Mouse (Mus musculus): ENCODE data around the gene Fndc9.

The Fndc9 gene

DNA sequence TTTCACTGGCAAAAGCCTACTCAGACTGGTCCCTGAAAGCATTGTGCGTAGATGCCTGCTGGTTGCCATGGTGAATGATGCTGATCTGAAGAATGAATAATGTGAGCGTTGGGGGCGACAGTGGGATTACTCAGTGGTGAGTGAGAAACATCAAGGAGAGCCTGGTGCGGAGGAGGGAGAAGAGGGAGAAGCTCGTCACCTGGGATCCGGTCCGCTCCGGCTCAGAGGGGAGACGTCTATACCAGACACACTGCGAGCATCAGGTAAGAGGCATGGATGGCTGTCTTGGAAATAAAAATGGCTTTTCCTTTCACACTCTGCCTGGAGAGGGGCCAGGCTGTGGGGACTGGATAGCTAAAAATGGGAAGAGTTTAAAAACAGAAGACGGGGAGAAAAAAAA, at the start of gene Fndc9:
TSS of gene Fndc9 (plus strand) at position 198 of the 400 bp plus-strand sequence.
- DNase-seq (ENCODE audit: low spot score): no peak

DNA sequence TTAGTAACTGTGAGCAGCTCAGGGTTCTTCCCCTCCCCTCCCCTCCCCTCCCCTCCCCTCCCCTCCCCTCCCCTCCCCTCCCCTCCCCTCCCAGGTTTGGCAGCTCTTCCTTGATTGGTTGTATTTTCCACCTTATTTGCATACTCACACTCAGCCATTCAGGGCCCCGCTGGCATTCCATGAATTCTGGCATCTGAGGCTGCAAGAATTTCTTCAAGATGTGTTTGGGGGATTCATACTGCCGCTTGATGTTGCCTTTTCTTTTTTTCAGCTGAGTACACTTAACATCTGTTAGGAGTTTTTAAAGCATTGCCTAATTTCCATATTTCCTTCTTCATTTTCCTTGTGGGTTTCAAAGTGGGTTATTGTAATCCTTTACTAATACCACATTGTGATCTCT, 47.0 kb upstream of the Fndc9 start:
- DNase-seq (ENCODE audit: low spot score): no peak

- DNase-seq (ENCODE audit: low spot score): peak; percentile 11
These were observed 41.2 kb upstream of the Fndc9 start for GRCm38 (mm10) chr11:46194175-46194574.

GRCm38 (mm10) chr11:46200664-46201063, 34.7 kb upstream of the Fndc9 start:
- DNase-seq (ENCODE audit: low spot score): no peak

DNA sequence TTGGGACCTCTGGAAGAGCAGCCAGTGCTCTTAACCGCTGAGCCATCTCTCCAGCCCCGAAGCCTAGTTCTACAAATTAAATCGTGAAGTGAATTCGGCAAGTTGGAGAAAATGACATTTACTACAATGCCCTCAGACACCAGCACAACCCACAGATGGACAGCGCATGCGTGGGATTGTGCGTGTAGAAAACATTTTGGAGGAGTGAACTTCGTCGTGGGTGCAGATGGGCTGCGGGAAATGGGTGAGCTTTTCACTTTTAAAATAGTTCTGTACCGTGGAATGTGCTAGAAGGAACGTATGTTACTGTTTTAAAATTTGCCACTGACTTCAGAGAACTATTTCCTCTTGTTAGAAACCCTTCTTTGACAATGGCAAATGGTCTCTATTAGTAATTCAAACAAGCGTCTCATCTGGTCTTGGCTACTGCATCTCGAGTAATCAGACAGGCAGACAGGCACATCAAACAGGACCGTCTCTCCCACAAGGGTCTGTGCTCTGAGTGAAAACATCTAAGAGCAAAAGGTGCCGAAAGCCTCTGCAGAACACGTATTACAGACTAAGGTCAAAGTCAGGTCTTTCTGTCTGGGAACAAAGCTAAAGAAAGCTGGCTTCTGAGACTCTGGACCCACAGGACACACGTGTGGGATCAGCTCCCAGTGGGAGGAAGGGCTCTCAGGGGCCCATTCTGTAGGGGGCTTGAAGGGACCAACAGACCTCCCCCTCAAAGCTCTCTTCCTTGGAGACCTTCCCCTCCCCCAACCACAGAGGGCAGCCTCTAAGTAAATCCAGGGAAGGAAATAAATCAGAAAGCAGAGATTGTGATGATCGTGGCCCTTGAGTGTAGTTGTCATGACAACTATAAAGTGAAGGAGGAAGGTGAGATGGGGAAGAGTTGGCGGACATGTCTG, 33.4 kb upstream of the Fndc9 start:
- peak; percentile 38 for DNase-seq (ENCODE audit: low spot score)

- DNase-seq (ENCODE audit: low spot score): no peak
These were observed 32.8 kb upstream of the Fndc9 start for GRCm38 (mm10) chr11:46202547-46202887.

- DNase-seq (ENCODE audit: low spot score): peak; percentile 40
These were observed 30.5 kb upstream of the Fndc9 start for GRCm38 (mm10) chr11:46204841-46205240.

DNA sequence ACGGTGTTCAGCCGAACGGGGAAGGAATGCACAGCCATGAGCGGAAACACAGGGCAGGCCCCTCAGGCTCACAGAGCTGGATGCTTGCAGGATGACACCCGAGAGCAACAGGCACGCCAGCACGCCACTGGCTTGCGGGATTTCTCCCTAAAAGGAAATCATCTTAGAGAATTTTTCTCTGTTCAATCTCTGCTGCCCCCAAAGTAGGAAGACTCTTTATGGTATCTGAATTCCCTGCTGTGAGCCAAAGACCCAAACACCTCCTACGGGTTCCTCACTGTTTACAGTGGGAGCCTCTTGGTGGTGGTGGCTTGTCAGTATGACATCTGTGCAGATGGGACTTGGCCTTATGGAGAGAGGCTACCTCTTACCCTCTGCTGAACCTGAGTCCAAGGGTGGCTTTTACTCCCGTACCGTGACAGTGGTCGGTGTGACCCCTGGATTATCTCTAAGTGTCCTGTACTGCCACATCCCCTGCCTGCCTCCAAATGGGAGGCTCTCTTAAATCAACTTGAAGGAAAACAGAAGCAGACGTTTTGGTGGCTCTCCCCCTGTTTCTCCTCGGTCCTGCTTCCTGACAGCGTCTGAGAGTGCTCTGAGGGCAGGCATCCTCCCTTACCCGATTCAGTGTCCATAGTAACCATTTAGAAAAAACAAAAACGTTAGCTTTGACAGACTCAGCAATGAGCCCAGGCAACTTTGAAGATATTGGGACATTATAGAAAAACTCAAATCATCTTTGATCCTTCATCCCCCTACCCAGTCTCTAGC, 29.5 kb upstream of the Fndc9 start:
- DNase-seq (ENCODE audit: low spot score): peak; percentile 48

- DNase-seq (ENCODE audit: low spot score): peak; percentile 62
These were observed 25.4 kb upstream of the Fndc9 start for GRCm38 (mm10) chr11:46209884-46210283.

DNA sequence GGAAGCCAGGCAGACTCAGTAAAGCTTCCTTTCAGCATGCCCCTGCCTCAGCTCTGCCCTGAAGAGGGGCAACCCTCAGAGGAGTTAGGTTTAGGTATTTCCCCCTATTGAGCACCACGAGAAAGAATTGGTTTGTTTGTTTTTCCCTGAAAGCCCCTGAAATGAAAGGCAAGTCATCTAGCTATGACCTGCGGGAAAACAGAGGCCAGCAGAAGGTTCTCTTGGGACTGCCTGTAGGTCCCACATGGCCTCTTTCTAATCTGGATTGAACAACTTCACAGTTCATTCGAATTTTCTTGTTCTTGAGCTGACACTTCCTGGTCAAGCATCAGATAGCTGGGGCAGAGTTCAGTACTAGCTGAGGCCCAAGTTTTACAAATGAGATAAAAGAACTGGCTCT, 23.5 kb upstream of the Fndc9 start:
- DNase-seq (ENCODE audit: low spot score): no peak

- peak; percentile 77 for DNase-seq (ENCODE audit: low spot score)
These were observed 21.5 kb upstream of the Fndc9 start for GRCm38 (mm10) chr11:46213844-46214243.

DNA sequence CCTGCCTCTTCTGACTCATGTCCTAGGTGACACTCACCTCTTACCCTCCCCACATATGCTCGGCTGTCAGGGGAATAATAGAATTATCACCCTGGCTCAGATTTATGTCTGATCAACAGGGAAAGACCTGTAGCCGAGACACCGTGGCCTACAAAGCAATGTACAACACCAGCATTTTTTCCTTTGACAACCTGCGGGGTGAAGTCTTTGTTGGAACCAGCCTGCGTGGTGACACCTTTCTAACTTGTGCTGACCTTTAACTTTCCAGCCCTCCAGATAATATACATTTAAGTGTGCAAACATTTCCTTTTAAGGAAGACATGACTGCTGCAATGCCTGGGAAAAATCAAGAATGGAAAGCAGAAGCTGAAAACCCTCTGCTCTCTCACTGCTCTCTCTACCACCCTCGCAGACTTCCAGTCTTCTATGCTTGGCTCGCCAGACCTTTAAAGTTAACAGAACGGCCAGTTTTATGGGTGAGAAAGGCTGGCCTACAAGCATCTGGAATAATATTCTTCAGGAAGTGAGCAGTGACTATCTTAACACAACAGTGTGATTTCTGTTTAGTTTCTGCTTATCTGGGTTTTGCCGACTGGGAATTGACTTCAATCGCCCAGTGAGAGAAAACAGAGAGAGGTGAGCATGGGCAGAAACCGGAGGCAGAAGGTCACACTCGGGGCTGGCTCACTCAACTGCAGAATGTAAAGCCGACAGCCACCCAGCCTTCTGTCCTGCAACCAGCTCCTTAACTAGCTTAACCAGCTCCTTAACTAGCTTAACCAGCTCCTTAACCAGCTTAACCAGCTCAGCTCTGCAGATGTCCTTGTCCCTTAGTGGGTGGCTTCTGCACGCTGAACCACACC, 20.7 kb upstream of the Fndc9 start:
- peak; percentile 58 for DNase-seq (ENCODE audit: low spot score)

DNA sequence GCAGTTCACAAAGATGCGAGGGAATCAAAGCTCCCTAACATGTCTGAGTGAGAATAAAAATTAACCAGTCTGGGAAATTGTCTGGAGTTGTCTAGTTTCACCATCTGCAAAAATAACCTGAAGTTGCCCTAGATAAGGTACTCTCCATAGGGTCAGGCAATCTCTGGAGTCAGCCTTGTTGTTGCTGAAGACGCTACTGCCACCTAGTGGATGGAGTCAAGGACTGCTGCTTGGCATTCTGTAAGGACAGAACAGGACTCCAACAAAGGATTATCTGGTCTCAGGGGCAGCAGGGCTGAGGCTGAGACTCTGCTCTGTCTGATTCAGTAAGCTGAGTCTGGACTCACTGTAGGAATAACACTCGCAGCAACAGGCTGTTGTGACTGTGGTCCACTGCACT, 20.0 kb upstream of the Fndc9 start:
- peak; percentile 81 for DNase-seq (ENCODE audit: low spot score)

DNA sequence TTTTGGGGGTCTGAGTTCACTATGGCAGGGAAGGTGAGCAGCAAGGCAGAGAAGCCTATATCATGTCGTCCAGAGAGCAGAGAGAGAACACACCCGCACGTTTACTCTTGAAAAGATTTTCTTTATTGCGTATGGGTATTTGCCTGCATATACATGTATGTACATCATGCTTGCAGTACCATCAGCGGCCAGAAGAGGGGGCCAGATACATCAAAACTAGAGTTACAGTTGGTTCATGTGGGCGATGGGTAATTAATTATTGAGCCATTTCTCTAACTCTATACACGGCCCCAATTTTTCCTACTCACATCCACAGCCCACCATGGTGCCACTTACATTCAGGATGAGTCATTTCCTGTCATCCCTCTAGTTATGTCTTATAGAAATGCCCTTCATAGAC, 18.7 kb upstream of the Fndc9 start:
- no peak for DNase-seq (ENCODE audit: low spot score)

- no peak for DNase-seq (ENCODE audit: low spot score)
These were observed 17.6 kb upstream of the Fndc9 start for GRCm38 (mm10) chr11:46217686-46218085.

DNA sequence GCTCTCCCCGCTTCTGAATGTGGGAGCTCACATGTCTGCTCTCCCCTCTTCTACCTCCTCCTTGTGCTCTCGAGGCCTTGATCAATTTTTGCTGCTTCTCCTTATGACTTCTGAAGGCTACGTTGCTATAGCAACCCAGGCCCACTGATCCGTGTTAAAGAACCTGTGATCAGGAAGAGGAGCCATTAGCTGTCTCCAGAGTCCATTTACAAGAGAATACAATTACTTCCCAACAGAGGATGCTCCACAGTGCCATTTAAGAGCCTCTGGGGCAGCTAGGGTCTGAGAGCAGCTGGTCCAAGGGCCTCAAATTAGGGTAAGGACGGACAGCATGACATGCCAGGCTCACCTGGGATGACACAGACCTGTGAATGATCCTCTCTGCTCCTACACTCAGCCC, 16.7 kb upstream of the Fndc9 start:
- DNase-seq (ENCODE audit: low spot score): no peak

GRCm38 (mm10) chr11:46219380-46219779, 16.0 kb upstream of the Fndc9 start:
- DNase-seq (ENCODE audit: low spot score): no peak

- no peak for DNase-seq (ENCODE audit: low spot score)
These were observed 15.1 kb upstream of the Fndc9 start for GRCm38 (mm10) chr11:46220211-46220610.

- DNase-seq (ENCODE audit: low spot score): no peak
These were observed 11.8 kb upstream of the Fndc9 start for GRCm38 (mm10) chr11:46223575-46223974.

- no peak for DNase-seq (ENCODE audit: low spot score)
These were observed 10.0 kb upstream of the Fndc9 start for GRCm38 (mm10) chr11:46225345-46225744.

GRCm38 (mm10) chr11:46230184-46230583, 5.1 kb upstream of the Fndc9 start:
- no peak for DNase-seq (ENCODE audit: low spot score)

- no peak for DNase-seq (ENCODE audit: low spot score)
These were observed 2.5 kb upstream of the Fndc9 start for GRCm38 (mm10) chr11:46232803-46233202.

Data from yolk sac, embryonic 10.5 days (tissue).